Mouse (Mus musculus): Measurements from ENCODE around the gene S100a9. TPM values are rescaled to one million over a fixed set of nuclear protein-coding genes. Genes with fewer than 3 reads are reported as not detected.

The S100a9 gene
- total RNA-seq, 2 experiments from 2014 or later, result 15.3 TPM; not detected in 1

Other genes starting within 250 kb of the S100a9 start
- 1 to 10 TPM; 5.2 to 6.6 TPM for gene Npr1, start 229.9 kb downstream of the S100a9 start, total RNA-seq (2021)
- 100 to 1,000 TPM; 107 to 109 TPM for gene Ilf2, start 219.6 kb downstream of the S100a9 start, total RNA-seq (2021)
- gene Snapin, start 204.7 kb downstream of the S100a9 start, total RNA-seq (2021), result 10 to 100 TPM; 43.8 to 46.3 TPM
- gene Chtop, start 186.2 kb downstream of the S100a9 start, total RNA-seq (2021), result 100 to 1,000 TPM; 173 to 189 TPM
- gene S100a1, start 181.3 kb downstream of the S100a9 start, total RNA-seq (2021), result 10 to 100 TPM; 71.0 to 73.5 TPM
- 10 to 100 TPM; 28.4 to 30.9 TPM for gene S100a13, start 181.3 kb downstream of the S100a9 start, total RNA-seq (2021)
- gene S100a14, start 168.9 kb downstream of the S100a9 start, total RNA-seq (2021), result under 1 TPM; 0.38 to 0.55 TPM
- gene S100a16, start 158.5 kb downstream of the S100a9 start, total RNA-seq (2021), result 100 to 1,000 TPM in 1 of 2 experiments, 10 to 100 TPM in 1; 90.0 to 104 TPM
- gene S100a3, start 135.1 kb downstream of the S100a9 start, total RNA-seq (2021), result 1 to 10 TPM; 2.2 to 2.9 TPM
- not detected for gene S100a2, start 105.5 kb downstream of the S100a9 start, total RNA-seq (2021)
- not detected for gene Gm42674, start 93.8 kb downstream of the S100a9 start, total RNA-seq (2021)
- gene S100a4, start 92.0 kb downstream of the S100a9 start, total RNA-seq (2021), result 10 to 100 TPM; 12.7 to 14.4 TPM
- gene S100a5, start 87.2 kb downstream of the S100a9 start, total RNA-seq (2021), result not detected
- 10 to 100 TPM; 30.9 to 35.7 TPM for gene S100a6, start 82.8 kb downstream of the S100a9 start, total RNA-seq (2021)
- under 1 TPM in 1 of 2 experiments, not detected in 1; 0.27 TPM for gene S100a7a, start 41.7 kb downstream of the S100a9 start, total RNA-seq (2021)
- gene S100a8, start 26.7 kb downstream of the S100a9 start, total RNA-seq (2021), result 1 to 10 TPM in 1 of 2 experiments, not detected in 1; 10.0 TPM
- not detected for gene Pglyrp4, start 31.2 kb upstream of the S100a9 start, total RNA-seq (2021)
- gene Gm5849, start 82.2 kb upstream of the S100a9 start, total RNA-seq (2021), result not detected